Mouse (Mus musculus): ENCODE measurements at regions not wholly inside any gene's neighbourhood (a gene's known extent, or its start where the extent isn't known, plus 50 kb on each side); places are given as distances from the start of the nearest gene placed in this dataset.

GRCm38 (mm10) chr6:53143846-53144584 lies 75.6 kb upstream of the Jazf1 start:
- DNase-seq, result no peak

GRCm38 (mm10) chr6:53134410-53134809 lies 66.0 kb upstream of the Jazf1 start:
- no peak for DNase-seq

- DNase-seq, result no peak
These were observed 62.4 kb upstream of the Jazf1 start for GRCm38 (mm10) chr6:53130717-53131330.

GRCm38 (mm10) chr6:53126776-53127175 lies 58.3 kb upstream of the Jazf1 start:
- no peak for DNase-seq

- peak; percentile 10 for DNase-seq
These were observed 56.5 kb upstream of the Jazf1 start for GRCm38 (mm10) chr6:53124800-53125450.

- no peak for DNase-seq
These were observed 52.0 kb upstream of the Jazf1 start for GRCm38 (mm10) chr6:53120385-53120784.

All from adrenal gland, adult 8-10 months (tissue).